Mouse (Mus musculus): ENCODE measurements around the gene Oxa1l.
A peak's percentile ranks its signal among the peaks of the same experiment; 100 is the strongest.

Oxa1l gene

GRCm38 (mm10) chr14:54371460-54371859 is 10.8 kb downstream of the Oxa1l start:
- no peak for DNase-seq (ENCODE audit: low read depth, low spot score)

- no peak for DNase-seq (ENCODE audit: low read depth, low spot score)
Observed at GRCm38 (mm10) chr14:54372923-54373322, 12.3 kb downstream of the Oxa1l start.

GRCm38 (mm10) chr14:54375916-54376315 is 15.3 kb downstream of the Oxa1l start:
- DNase-seq (ENCODE audit: low read depth, low spot score), result peak; percentile 80

GRCm38 (mm10) chr14:54377166-54377565 is 16.5 kb downstream of the Oxa1l start:
- DNase-seq (ENCODE audit: low read depth, low spot score), result no peak

GRCm38 (mm10) chr14:54379571-54379970 is 18.9 kb downstream of the Oxa1l start:
- peak; percentile 73 for DNase-seq (ENCODE audit: low read depth, low spot score)

GRCm38 (mm10) chr14:54380616-54381015 is 20.0 kb downstream of the Oxa1l start:
- DNase-seq (ENCODE audit: low read depth, low spot score), result no peak

- no peak for DNase-seq (ENCODE audit: low read depth, low spot score)
Observed at GRCm38 (mm10) chr14:54381816-54382215, 21.2 kb downstream of the Oxa1l start.

- peak; percentile 46 for DNase-seq (ENCODE audit: low read depth, low spot score)
Observed at GRCm38 (mm10) chr14:54382641-54383040, 22.0 kb downstream of the Oxa1l start.

- DNase-seq (ENCODE audit: low read depth, low spot score), result peak; percentile 98
Observed at GRCm38 (mm10) chr14:54383355-54383771, 22.7 kb downstream of the Oxa1l start.

- DNase-seq (ENCODE audit: low read depth, low spot score), result peak; percentile 45
Observed at GRCm38 (mm10) chr14:54384396-54384795, 23.8 kb downstream of the Oxa1l start.

GRCm38 (mm10) chr14:54385968-54386618 is 25.5 kb downstream of the Oxa1l start:
- no peak for DNase-seq (ENCODE audit: low read depth, low spot score)

GRCm38 (mm10) chr14:54387546-54387945 is 26.9 kb downstream of the Oxa1l start:
- no peak for DNase-seq (ENCODE audit: low read depth, low spot score)

- no peak for DNase-seq (ENCODE audit: low read depth, low spot score)
Observed at GRCm38 (mm10) chr14:54390843-54391242, 30.2 kb downstream of the Oxa1l start.

GRCm38 (mm10) chr14:54393794-54394193 is 33.2 kb downstream of the Oxa1l start:
- DNase-seq (ENCODE audit: low read depth, low spot score), result no peak

- no peak for DNase-seq (ENCODE audit: low read depth, low spot score)
Observed at GRCm38 (mm10) chr14:54394309-54394708, 33.7 kb downstream of the Oxa1l start.

- no peak for DNase-seq (ENCODE audit: low read depth, low spot score)
Observed at GRCm38 (mm10) chr14:54396685-54397084, 36.1 kb downstream of the Oxa1l start.

GRCm38 (mm10) chr14:54397872-54398527 is 37.4 kb downstream of the Oxa1l start:
- no peak for DNase-seq (ENCODE audit: low read depth, low spot score)

GRCm38 (mm10) chr14:54398528-54398916 is 37.9 kb downstream of the Oxa1l start:
- DNase-seq (ENCODE audit: low read depth, low spot score), result no peak

GRCm38 (mm10) chr14:54398921-54399382 is 38.3 kb downstream of the Oxa1l start:
- DNase-seq (ENCODE audit: low read depth, low spot score), result no peak

- DNase-seq (ENCODE audit: low read depth, low spot score), result no peak
Observed at GRCm38 (mm10) chr14:54401723-54402122, 41.1 kb downstream of the Oxa1l start.

GRCm38 (mm10) chr14:54408336-54409056 is 47.9 kb downstream of the Oxa1l start:
- DNase-seq (ENCODE audit: low read depth, low spot score), result peak; percentile 45

GRCm38 (mm10) chr14:54409057-54409645 is 48.5 kb downstream of the Oxa1l start:
- no peak for DNase-seq (ENCODE audit: low read depth, low spot score)
